Comparison of ENCODE assay signal across 10 mouse cellular contexts in genomic region chr11:115161578-115162204, GRCm38 (mm10). TPM values are rescaled to one million over a fixed set of nuclear protein-coding genes. Genes with fewer than 3 reads are reported as not detected.
A peak's percentile ranks its signal among the peaks of the same experiment; 100 is the strongest.
DNase-seq lines count a peak whose midpoint lies in the region; ATAC-seq lines count a peak whose summit lies in the region.
"Had no signal": no experiment of that assay in that cellular context is flagged by ENCODE, and none has a peak within 500 bp of the region (broad histone marks: within the 10 kb centered on the region; RNA-seq: fewer than 3 reads in every experiment).

No protein-coding gene starts in this region.

- intact Hi-C loops in left cerebral cortex, postnatal 4 days (cut with DNase I) = no loop called here

- 49% methylated on average over 9 of the region's 9 CpGs for WGBS in lung, embryonic 16.5 days
- WGBS in liver, embryonic 12.5 days (ENCODE audit: insufficient replicate concordance) = 23% methylated on average over 9 of the region's 9 CpGs
- WGBS in forebrain, embryonic 11.5 days = 59% methylated on average over 9 of the region's 9 CpGs

- no peak overlapping the region for H3K4me3 ChIP-seq in lung, embryonic 16.5 days (ENCODE audit: low read length)
- H3K4me3 ChIP-seq in liver, embryonic 12.5 days = no peak overlapping the region
- H3K4me3 ChIP-seq in forebrain, embryonic 11.5 days (ENCODE audit: low read depth, low read length) = no peak overlapping the region

- H3K9me3 ChIP-seq in lung, embryonic 16.5 days (ENCODE audit: control insufficient read depth, low read length) = no peaks in the 10 kb centered on the region
- H3K9me3 ChIP-seq in liver, embryonic 12.5 days (replicated peaks) = no peaks in the 10 kb centered on the region
- H3K9me3 ChIP-seq in forebrain, embryonic 11.5 days (ENCODE audit: control insufficient read depth, low read length) = no peaks in the 10 kb centered on the region

- ATAC-seq in CD4-positive, CD25-positive, alpha-beta regulatory T cell, adult 4 months = no peak
- ATAC-seq in lung, embryonic 16.5 days (ENCODE audit: low read depth) = no peak
- ATAC-seq in liver, embryonic 12.5 days = no peak
- no peak for ATAC-seq in forebrain, embryonic 11.5 days (replicated peaks; ENCODE audit: low FRiP score)
- ATAC-seq: forebrain, embryonic 16.5 days; hindbrain, postnatal 0 days had no signal

- H3K4me1 ChIP-seq in lung, embryonic 16.5 days (replicated peaks; ENCODE audit: control insufficient read depth, insufficient read depth, low read length) = peaks cover 32% of the 10 kb centered on the region
- peaks cover 74% of the 10 kb centered on the region for H3K4me1 ChIP-seq in liver, embryonic 12.5 days
- H3K4me1 ChIP-seq in forebrain, embryonic 11.5 days (replicated peaks; ENCODE audit: control insufficient read depth, insufficient read depth, low read length) = peaks cover 7% of the 10 kb centered on the region

- peak; percentile 64 for DNase-seq in CD4-positive, CD25-positive, alpha-beta regulatory T cell, adult 2 months (ENCODE audit: low read depth, low spot score)
- no peak for DNase-seq in lung, adult 18-20 months
- peak; percentile 69 for DNase-seq in thymus, postnatal 0 days (ENCODE audit: low spot score)
- DNase-seq in left cerebral cortex, postnatal 4 days = no peak
- DNase-seq in forebrain, embryonic 11.5 days (ENCODE audit: low spot score) = no peak

- no peak overlapping the region for H3K4me2 ChIP-seq in lung, embryonic 16.5 days (ENCODE audit: low read depth, low read length)
- H3K4me2 ChIP-seq in liver, embryonic 12.5 days = peak overlapping the region; percentile 84
- H3K4me2 ChIP-seq in forebrain, embryonic 11.5 days (ENCODE audit: low read depth, low read length, severe bottlenecking) = no peak overlapping the region

- peaks cover 12% of the 10 kb centered on the region for H3K27me3 ChIP-seq in lung, embryonic 16.5 days (ENCODE audit: control insufficient read depth, insufficient read depth, low read depth, low read length)
- H3K27me3 ChIP-seq in liver, embryonic 12.5 days (replicated peaks) = 0 out of 2 replicates have a peak, but pooled peaks cover 4% of the 10 kb centered on the region
- peaks cover 15% of the 10 kb centered on the region for H3K27me3 ChIP-seq in forebrain, embryonic 11.5 days (ENCODE audit: control insufficient read depth, insufficient read depth, low read length)

- no peak overlapping the region for H3K9ac ChIP-seq in lung, embryonic 16.5 days (ENCODE audit: low read length)
- H3K9ac ChIP-seq in liver, embryonic 12.5 days = no peak overlapping the region; the same call in 1 of the 2 replicates
- no peak overlapping the region for H3K9ac ChIP-seq in forebrain, embryonic 11.5 days (ENCODE audit: low read length)

- 0 out of 2 replicates have a peak overlapping the region, but pooled peaks have one; percentile 5 for H3K27ac ChIP-seq in lung, embryonic 16.5 days (ENCODE audit: low read length)
- peak overlapping the region; percentile 78 for H3K27ac ChIP-seq in liver, embryonic 12.5 days
- no peak overlapping the region for H3K27ac ChIP-seq in forebrain, embryonic 11.5 days (ENCODE audit: low read depth, low read length)

- no peaks in the 10 kb centered on the region for H3K36me3 ChIP-seq in lung, embryonic 16.5 days (ENCODE audit: control insufficient read depth, insufficient read depth, low read length)
- no peaks in the 10 kb centered on the region for H3K36me3 ChIP-seq in liver, embryonic 12.5 days
- no peaks in the 10 kb centered on the region for H3K36me3 ChIP-seq in forebrain, embryonic 11.5 days (ENCODE audit: control insufficient read depth, insufficient read depth, low read length)

RNA-seq across cellular contexts. Expression of gene Slc9a3r1, which starts 1.4 kb away (rescaled TPM):
- 100 to 1,000 TPM; 162 to 222 TPM for polyA plus RNA-seq in CD4-positive, CD25-positive, alpha-beta regulatory T cell, adult 4 months (2017; shearing (Covaris generic))
- 63.2 and 68.7 TPM in 2 replicates for polyA plus RNA-seq in lung, embryonic 16.5 days (2015; fragmentation: Nextera tagmentation; extraction: Ambion mirVana)
- 74.5 and 75.7 TPM in 2 replicates for polyA plus RNA-seq in liver, embryonic 12.5 days (2016; fragmentation: Nextera tagmentation; extraction: Ambion mirVana)
- 255 and 279 TPM in 2 replicates for polyA plus RNA-seq in thymus, postnatal 0 days (2015; fragmentation: Nextera tagmentation; extraction: Ambion mirVana)
- 10 to 100 TPM; 38.7 to 41.3 TPM for total RNA-seq in left cerebral cortex, postnatal 4 days (2021)
- 34.3 and 35.2 TPM in 2 replicates for polyA plus RNA-seq in forebrain, embryonic 11.5 days (2014; fragmentation: Nextera tagmentation; extraction: Ambion mirVana)

RNA-seq across cellular contexts. Expression of gene Tmem104, which starts 25.6 kb away (rescaled TPM):
- 10 to 100 TPM in 1 of 2 experiments, 1 to 10 TPM in 1; 8.1 to 14.2 TPM for polyA plus RNA-seq in CD4-positive, CD25-positive, alpha-beta regulatory T cell, adult 4 months (2017; shearing (Covaris generic))
- polyA plus RNA-seq in lung, embryonic 16.5 days (2015; fragmentation: Nextera tagmentation; extraction: Ambion mirVana) = 8.6 and 9.1 TPM in 2 replicates
- 7.5 and 8.1 TPM in 2 replicates for polyA plus RNA-seq in liver, embryonic 12.5 days (2016; fragmentation: Nextera tagmentation; extraction: Ambion mirVana)
- 8.6 and 10.8 TPM in 2 replicates for polyA plus RNA-seq in thymus, postnatal 0 days (2015; fragmentation: Nextera tagmentation; extraction: Ambion mirVana)
- total RNA-seq in left cerebral cortex, postnatal 4 days (2021) = 10 to 100 TPM; 18.1 to 18.2 TPM
- polyA plus RNA-seq in forebrain, embryonic 11.5 days (2014; fragmentation: Nextera tagmentation; extraction: Ambion mirVana) = 8.8 and 9.2 TPM in 2 replicates

RNA-seq across cellular contexts. Expression of gene Nat9, which starts 26.0 kb away (rescaled TPM):
- polyA plus RNA-seq in CD4-positive, CD25-positive, alpha-beta regulatory T cell, adult 4 months (2017; shearing (Covaris generic)) = 10 to 100 TPM; 12.1 to 18.1 TPM
- 26.0 and 29.8 TPM in 2 replicates for polyA plus RNA-seq in lung, embryonic 16.5 days (2015; fragmentation: Nextera tagmentation; extraction: Ambion mirVana)
- 12.8 and 12.9 TPM in 2 replicates for polyA plus RNA-seq in liver, embryonic 12.5 days (2016; fragmentation: Nextera tagmentation; extraction: Ambion mirVana)
- 19.3 and 20.1 TPM in 2 replicates for polyA plus RNA-seq in thymus, postnatal 0 days (2015; fragmentation: Nextera tagmentation; extraction: Ambion mirVana)
- total RNA-seq in left cerebral cortex, postnatal 4 days (2021) = 10 to 100 TPM; 12.5 to 15.6 TPM
- polyA plus RNA-seq in forebrain, embryonic 11.5 days (2014; fragmentation: Nextera tagmentation; extraction: Ambion mirVana) = 13.8 and 16.0 TPM in 2 replicates

RNA-seq across cellular contexts. Expression of gene Cd300lf, which starts 27.9 kb away (rescaled TPM):
- 1 to 10 TPM in 1 of 2 experiments, under 1 TPM in 1; 0.51 to 1.0 TPM for polyA plus RNA-seq in CD4-positive, CD25-positive, alpha-beta regulatory T cell, adult 4 months (2017; shearing (Covaris generic))
- 2.8 and 3.1 TPM in 2 replicates for polyA plus RNA-seq in lung, embryonic 16.5 days (2015; fragmentation: Nextera tagmentation; extraction: Ambion mirVana)
- polyA plus RNA-seq in liver, embryonic 12.5 days (2016; fragmentation: Nextera tagmentation; extraction: Ambion mirVana) = 0.90 and 1.3 TPM in 2 replicates
- 0.76 and 2.0 TPM in 2 replicates for polyA plus RNA-seq in thymus, postnatal 0 days (2015; fragmentation: Nextera tagmentation; extraction: Ambion mirVana)
- under 1 TPM; 0.30 to 0.48 TPM for total RNA-seq in left cerebral cortex, postnatal 4 days (2021)
- not detected in 2 replicates for polyA plus RNA-seq in forebrain, embryonic 11.5 days (2014; fragmentation: Nextera tagmentation; extraction: Ambion mirVana)
- total RNA-seq: hindbrain, postnatal 0 days had no signal

Comparison
In these comparisons a context has a peak if more than half of its experiments do, and no peak if none do; other contexts are left out.
1. DNase-seq: peak in CD4-positive, CD25-positive, alpha-beta regulatory T cell, adult 2 months (single experiment) and thymus, postnatal 0 days (single experiment); none in lung, adult 18-20 months (0 of 2), left cerebral cortex, postnatal 4 days (single experiment) and forebrain, embryonic 11.5 days (single experiment).